Mouse (Mus musculus) layer of hippocampus, adult 2 months (tissue): ENCODE measurements at regions not wholly inside any gene's neighbourhood (a gene's known extent, or its start where the extent isn't known, plus 50 kb on each side); places are given as distances from the start of the nearest gene placed in this dataset.

ENCODE experiments used
- DNase-seq, 2 experiments: peaks; one replicate each; pipeline ENCODE4 v3.0.0; 2022; ENCODE audit warnings: low spot score in 2 of 2
- H3K27ac ChIP-seq: fragments of 200-600 bp; 2 replicates; pipeline ENCODE4 v1.8.1; 2022
- H3K4me3 ChIP-seq: fragments of 200-600 bp; 2 replicates; pipeline ENCODE4 v1.8.1; 2022; ENCODE audit warnings: mild to moderate bottlenecking
- CTCF ChIP-seq: fragments of 200-600 bp; conservative IDR thresholded peaks from 2 replicates; pipeline ENCODE4 v1.8.1; 2022; ENCODE audit warnings: antibody characterized with exemption, mild to moderate bottlenecking, moderate library complexity

DNA sequence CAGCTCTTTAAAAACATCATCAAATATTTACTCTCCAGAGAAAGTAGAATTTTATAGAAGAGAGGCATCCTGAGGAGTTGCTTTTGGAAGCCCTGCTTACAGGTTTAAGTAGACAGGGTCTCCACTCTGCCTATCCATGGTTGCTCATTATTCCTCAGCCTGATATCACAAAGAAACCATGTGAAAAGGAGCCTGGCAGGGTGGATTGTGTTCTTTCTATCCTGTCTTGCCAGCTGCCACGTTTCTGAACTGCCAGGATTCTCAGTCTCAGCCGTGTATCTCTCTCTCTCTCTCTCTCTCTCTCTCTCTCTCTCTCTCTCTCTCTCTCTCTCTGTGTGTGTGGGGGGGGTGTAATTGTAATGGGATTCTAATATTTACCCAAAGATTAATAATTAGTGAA is 431.9 kb upstream of the Atp11b start:
- no peak overlapping the region for H3K27ac ChIP-seq
- DNase-seq, result no peak
- no peak for TF ChIP-seq CTCF
- no peak overlapping the region for H3K4me3 ChIP-seq

DNA sequence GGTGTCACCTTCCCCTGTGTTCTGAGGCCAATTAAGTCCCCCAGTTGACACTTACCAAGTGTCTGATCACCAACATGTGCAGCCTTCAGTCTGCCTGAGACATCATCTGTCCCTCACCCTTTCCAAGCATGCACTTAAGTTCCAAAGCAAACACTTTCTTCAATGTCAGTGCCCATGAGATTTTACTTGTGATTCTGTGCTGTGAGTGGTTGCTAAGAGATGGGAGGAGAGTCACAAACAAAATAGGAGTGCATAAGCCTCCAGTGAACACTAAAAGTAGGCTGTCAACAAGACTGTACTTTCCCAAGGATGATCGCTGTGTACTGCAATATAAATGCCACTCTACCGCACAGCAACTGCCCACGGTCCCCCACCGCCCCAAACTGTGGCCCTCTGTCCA is 431.0 kb upstream of the Atp11b start:
- Histone ChIP-seq H3K4me3 (no peak overlapping the region), H3K27ac (peak overlapping the region; percentile 74)
- no peak for DNase-seq
- TF ChIP-seq CTCF, result no peak

DNA sequence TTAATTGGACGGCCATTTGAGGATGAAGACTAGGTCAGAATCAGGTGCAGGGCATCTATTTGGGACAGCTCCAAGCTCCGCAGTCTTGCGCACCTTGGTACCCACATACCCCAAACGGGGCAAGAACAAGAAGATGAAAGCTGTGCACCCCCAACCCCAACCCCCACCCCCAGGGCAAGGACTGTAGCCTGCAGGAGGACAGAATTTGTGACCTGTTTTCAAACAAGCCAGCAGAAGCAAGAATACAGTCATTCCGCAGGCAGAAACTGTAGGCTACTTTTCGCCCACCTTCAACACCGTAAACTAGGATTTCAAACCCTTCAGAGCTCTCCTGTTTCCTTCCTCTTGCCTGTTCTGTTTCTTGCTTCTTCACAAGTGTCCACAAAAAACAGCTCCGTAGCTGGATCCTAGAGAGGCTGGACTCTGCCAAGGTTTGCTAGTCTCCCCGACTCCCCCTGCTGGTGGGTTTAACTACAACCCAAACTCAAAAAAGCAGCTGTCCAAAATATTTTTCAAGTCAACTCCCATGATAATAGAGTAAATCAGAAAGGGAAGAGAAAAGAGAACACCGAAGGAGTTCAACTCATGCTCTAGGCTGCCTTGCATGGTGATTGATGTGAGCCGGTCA is 430.3 kb upstream of the Atp11b start:
- Histone ChIP-seq H3K27ac (peak overlapping the region; percentile 74), H3K4me3 (no peak overlapping the region)
- TF ChIP-seq CTCF, result peak; percentile 86
- peak; percentile 60 to 73 for DNase-seq

DNA sequence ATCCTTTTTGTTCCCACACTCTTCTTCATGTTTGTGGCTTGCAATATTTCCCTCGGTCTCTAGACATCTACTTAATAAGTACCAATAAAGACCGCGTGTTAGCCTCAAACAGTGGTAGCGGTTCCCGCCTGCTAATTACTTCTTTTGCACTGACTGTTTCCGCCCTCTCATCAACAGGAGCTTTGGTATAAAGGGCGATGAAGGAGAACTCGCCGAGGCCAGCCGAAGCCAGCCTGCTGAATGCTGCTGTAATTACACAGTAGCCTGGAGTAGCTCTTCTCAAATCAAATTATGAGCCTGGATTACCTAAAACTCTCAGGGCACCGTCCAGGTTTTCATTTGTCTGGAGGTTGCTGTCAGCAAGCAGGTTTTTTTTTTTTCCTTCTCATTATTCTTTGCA is 429.7 kb upstream of the Atp11b start:
- Histone ChIP-seq H3K27ac (peak overlapping the region; percentile 74), H3K4me3 (no peak overlapping the region)
- DNase-seq, result no peak
- no peak for TF ChIP-seq CTCF

DNA sequence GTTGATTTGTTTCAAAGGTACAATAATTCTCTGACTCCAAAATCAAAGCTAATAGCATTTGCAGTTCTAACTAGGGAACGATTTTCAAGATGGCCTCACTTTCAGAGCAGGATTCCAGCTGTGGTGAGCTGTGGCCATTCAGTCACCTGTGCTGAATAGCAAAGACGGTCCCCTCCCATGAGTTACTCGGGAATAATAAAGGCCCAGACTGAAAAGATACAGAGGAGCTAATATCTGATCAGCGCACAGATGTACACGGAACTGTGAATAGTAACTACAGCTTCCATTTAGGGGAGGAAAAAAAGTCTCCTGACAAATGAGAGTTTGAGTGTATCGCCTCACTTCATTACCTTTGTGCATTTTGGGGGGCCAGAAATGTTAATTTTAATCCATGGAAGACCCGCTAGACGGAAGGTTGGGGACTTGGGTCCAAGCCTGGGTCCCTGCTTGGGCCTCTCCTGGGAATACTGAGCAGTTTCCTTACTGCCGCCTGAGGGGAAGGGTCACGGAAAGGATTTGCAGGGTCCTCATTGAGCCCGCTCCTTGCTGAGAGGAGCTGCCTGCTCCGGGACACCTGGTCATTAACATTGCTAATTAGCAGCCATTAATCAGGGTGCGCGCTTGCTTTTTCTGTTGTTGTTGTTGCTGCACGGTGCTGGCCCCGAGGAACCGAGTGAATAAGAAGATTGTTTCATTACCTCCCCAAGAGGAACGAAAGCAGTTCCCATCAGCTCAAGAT is 421.2 kb upstream of the Atp11b start:
- no peak for TF ChIP-seq CTCF
- H3K27ac ChIP-seq, result peak overlapping the region; percentile 54
- no peak overlapping the region for H3K4me3 ChIP-seq
- DNase-seq, result no peak

DNA sequence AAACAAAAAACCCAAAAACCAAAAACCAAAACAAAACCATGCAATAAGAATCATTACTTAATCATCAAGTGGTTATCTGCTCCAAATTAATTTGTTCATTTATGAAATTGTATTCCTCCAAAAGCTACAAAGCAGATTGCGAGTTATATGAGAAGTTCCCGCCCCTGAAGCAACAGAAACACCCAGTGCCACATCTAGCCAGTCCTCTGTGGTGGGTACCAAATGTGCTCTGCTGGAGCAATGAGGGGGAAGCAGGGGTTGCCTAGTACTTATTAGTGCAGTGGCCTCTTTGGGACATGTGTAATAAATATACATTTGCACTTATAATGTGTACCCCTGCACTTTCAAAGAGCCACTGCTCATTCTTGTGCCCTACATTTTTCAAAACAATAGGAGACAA is 419.9 kb upstream of the Atp11b start:
- DNase-seq, result no peak
- Histone ChIP-seq H3K27ac (no peak overlapping the region), H3K4me3 (no peak overlapping the region)
- TF ChIP-seq CTCF, result no peak

DNA sequence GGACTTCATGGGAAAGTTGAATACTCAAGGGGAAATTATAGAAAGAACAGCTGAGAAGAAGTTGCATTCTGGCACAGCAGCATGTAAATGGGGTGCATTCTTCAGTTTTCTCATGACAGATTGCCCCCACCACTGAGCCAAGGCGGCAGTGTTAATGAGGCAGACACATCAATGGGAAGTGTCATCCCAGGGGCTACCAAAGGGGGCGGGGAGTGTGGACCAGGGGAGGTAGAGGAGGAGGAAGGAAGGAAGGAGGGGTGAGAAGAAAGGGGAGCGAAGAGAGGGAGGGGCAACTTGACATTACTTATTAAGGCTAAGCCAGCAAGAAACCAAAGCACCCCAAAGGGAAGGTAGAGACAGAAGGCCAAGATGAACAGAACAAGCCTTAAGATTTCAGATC is 419.4 kb upstream of the Atp11b start:
- Histone ChIP-seq H3K4me3 (no peak overlapping the region), H3K27ac (no peak overlapping the region)
- no peak for DNase-seq
- peak; percentile 27 for TF ChIP-seq CTCF

DNA sequence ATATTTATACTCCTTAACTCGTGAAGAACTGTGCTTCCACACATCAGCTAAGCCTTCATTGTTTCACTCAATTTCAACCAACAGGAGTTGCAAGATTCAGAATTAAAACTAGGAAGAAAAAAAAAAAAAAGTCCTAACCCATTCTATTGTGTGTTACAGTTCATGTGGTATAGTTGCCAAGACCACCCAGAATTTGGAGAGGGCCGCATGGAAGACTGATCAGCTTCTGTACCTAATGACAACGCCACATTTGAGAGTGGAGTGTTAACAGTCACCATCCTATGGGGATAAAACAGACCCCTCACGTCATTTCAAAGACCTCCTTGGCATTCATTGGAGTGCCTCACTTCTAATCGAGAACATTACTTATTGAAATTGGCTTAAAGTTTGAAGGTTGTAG is 418.1 kb upstream of the Atp11b start:
- DNase-seq, result no peak
- no peak overlapping the region for H3K4me3 ChIP-seq
- no peak overlapping the region for H3K27ac ChIP-seq
- no peak for TF ChIP-seq CTCF

DNA sequence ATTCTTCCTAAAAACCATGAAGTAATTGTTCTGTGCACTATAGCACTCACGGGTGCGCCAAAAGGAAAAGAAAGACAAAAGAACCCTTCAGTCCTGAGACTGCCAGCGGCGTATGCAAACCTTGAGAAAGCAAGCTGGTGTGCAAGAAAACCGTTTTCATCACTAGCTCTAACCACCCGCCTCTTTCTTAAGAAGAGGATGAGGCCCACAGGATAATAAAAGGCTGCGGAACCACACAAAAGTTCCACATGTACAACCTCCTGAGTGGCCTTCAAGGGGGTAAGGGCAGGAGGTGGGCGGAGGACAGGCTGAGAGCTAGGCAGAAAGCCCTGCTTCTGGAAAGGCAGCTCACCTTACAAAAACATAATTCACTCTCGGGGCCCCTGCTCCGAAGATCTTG is 413.4 kb upstream of the Atp11b start:
- DNase-seq, result no peak
- TF ChIP-seq CTCF, result no peak
- H3K4me3 ChIP-seq, result peak overlapping the region; percentile 33; the same call in 1 of the 2 replicates
- H3K27ac ChIP-seq, result peak overlapping the region; percentile 91

DNA sequence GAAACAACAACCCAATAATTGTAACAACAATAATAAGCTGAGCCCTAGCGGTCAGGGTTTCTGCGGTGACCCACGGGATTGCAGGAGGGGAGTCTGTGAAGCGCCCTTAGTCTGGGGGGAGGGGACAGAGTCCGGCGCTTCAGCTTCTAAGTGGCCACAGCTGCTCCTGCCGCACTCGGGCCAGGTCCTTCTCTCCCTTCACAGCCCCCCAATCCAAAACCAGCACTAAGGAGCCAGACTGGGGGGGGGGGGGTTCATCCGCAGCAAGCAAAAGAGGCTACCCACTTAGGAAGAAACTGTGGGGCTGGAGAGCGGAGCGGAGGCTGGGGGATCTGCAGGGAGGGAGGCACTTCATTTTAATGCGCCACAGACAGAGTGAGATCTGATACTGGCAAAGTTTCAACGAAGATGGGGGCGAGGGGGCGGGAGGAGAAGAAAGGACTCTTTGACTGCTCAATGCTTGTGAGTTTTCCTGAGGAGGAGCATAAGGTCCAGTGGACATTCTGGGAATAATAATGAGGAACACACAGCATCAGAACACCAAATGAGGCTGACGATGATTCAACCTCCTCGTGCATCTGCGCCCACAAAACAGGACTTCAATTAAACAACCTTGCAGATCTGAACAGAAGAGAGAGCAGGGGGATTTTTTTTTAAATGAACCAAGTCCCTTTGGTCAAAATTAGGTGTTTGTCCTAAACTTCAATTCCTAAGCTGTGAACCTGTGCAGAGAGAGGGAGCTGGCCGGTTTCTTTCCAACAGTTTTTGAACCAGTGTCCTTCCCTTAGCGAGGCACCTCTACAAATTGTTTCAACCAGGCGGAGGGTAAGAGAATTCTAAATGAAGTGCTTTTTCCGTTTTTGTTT is 412.7 kb upstream of the Atp11b start:
- peak overlapping the region; percentile 91 for H3K27ac ChIP-seq
- peak; percentile 60 to 86 for DNase-seq
- peak overlapping the region; percentile 33; the same call in 1 of the 2 replicates for H3K4me3 ChIP-seq
- peak; percentile 54 for TF ChIP-seq CTCF

DNA sequence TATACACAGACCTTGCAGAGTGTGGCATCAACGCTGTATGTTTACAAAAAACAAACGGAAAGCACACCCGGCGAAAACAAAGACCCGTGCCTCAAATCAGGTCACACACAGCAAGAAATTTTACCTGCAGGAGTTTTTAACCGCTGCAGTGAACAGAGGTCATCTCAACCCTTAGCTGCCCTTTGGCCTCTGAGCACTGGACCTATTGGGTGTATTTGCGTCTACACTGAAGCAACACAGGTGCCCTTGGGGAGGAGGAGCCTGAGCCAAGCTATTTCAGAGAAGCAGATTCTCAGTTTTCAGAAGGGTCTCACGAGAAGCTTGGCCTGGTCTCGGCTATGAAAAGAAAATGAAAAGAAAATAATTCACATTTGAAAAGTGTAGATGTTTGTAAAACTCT is 412.1 kb upstream of the Atp11b start:
- no peak for TF ChIP-seq CTCF
- no peak for DNase-seq
- H3K4me3 ChIP-seq, result peak overlapping the region; percentile 8; the same call in 1 of the 2 replicates
- peak overlapping the region; percentile 90 for H3K27ac ChIP-seq

DNA sequence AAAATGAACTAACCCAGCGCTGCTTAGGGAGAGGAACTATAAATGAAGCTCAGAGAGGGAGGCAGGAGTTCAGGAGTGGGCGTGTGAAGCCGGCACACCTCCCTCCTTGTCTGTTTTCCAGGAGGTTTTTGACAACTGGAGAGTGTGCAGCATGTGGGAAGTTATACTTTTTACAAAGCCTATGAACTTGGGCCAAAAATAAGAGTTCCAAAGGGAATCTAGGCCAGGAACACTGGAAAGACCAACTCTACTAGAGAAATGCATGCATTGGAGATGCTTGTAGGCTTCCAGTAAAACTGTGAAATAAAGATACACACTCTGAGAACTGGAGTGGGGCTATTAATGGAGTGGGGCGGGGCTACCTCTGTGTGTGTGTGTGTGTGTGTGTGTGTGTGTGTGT is 411.3 kb upstream of the Atp11b start:
- no peak for DNase-seq
- no peak for TF ChIP-seq CTCF
- H3K4me3 ChIP-seq, result no peak overlapping the region
- peak overlapping the region; percentile 90 for H3K27ac ChIP-seq

DNA sequence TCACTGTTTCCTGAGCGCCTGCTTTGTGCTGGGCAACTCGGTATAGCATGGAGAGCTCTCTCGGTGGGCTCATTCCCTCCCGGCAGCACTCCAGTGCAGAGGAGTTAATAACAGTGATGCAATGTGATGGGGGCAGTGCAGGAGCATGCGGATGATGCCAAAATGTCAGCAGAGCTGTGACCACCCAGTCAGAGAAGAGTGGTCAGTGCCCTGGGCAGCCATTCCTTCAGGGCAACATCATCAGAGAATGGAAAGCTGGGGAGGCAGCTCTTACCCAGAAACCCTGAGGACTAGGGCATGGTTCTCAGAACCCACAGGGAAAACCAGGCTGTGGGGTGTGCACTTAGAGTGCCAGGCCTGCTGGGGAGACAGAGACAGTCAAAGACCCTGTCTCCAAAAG is 410.0 kb upstream of the Atp11b start:
- no peak for DNase-seq
- no peak overlapping the region for H3K27ac ChIP-seq
- no peak overlapping the region for H3K4me3 ChIP-seq
- no peak for TF ChIP-seq CTCF
